Mouse (Mus musculus): ENCODE data around the gene Fbn1. TPM values are rescaled to one million over a fixed set of nuclear protein-coding genes. Genes with fewer than 3 reads are reported as not detected.

The Fbn1 gene
- total and polyA plus RNA-seq, 2 experiments from 2014 or later = 12.7 to 127 TPM

GRCm38 (mm10) chr2:125324455-125324854 is 183.3 kb downstream of the Fbn1 start:
- Histone ChIP-seq H3K4me2 (ENCODE audit: low read depth, low read length) (no peak overlapping the region), H3K4me3 (ENCODE audit: low read depth, low read length) (no peak overlapping the region), H3K27ac (ENCODE audit: low read depth) (no peak overlapping the region), H3K4me1 (ENCODE audit: control insufficient read depth, insufficient read depth) (peaks cover 8% of the 10 kb centered on the region), H3K9me3 (replicated peaks; ENCODE audit: control insufficient read depth, low read length) (no peaks in the 10 kb centered on the region), H3K9ac (replicated peaks; ENCODE audit: low read depth, low read length) (no peak overlapping the region), H3K27me3 (ENCODE audit: control insufficient read depth, insufficient read depth, low read length) (no peaks in the 10 kb centered on the region), H3K36me3 (replicated peaks; ENCODE audit: control insufficient read depth, insufficient read depth, low read length) (peaks cover 24% of the 10 kb centered on the region)
- WGBS = 78% methylated on average over 5 of the region's 5 CpGs
- DNase-seq (ENCODE audit: low spot score) (no peak), ATAC-seq (ENCODE audit: insufficient read depth, low read depth) (no peak)
- TF ChIP-seq EP300 (IDR thresholded peaks at IDR 0.05; ENCODE audit: low read depth) = no peak
- TF ChIP-seq CTCF (IDR thresholded peaks at IDR 0.05; ENCODE audit: low read depth) = no peak

GRCm38 (mm10) chr2:125323347-125323746 is 184.4 kb downstream of the Fbn1 start:
- no peaks in the 10 kb centered on the region for H3K27me3 ChIP-seq (ENCODE audit: control insufficient read depth, insufficient read depth, low read length)
- no peak overlapping the region for H3K9ac ChIP-seq (replicated peaks; ENCODE audit: low read depth, low read length)
- 61% methylated on average over 4 of the region's 4 CpGs for WGBS
- no peak overlapping the region for H3K27ac ChIP-seq (ENCODE audit: low read depth)
- peaks cover 14% of the 10 kb centered on the region for H3K4me1 ChIP-seq (ENCODE audit: control insufficient read depth, insufficient read depth)
- no peak for TF ChIP-seq EP300 (IDR thresholded peaks at IDR 0.05; ENCODE audit: low read depth)
- no peak for TF ChIP-seq CTCF (IDR thresholded peaks at IDR 0.05; ENCODE audit: low read depth)
- ATAC-seq (ENCODE audit: insufficient read depth, low read depth) (no peak), DNase-seq (ENCODE audit: low spot score) (no peak)
- H3K9me3 ChIP-seq (replicated peaks; ENCODE audit: control insufficient read depth, low read length) = no peaks in the 10 kb centered on the region
- H3K36me3 ChIP-seq (replicated peaks; ENCODE audit: control insufficient read depth, insufficient read depth, low read length) = peaks cover 19% of the 10 kb centered on the region; the same call in 1 of the 2 replicates
- H3K4me2 ChIP-seq (ENCODE audit: low read depth, low read length) = no peak overlapping the region
- H3K4me3 ChIP-seq (ENCODE audit: low read depth, low read length) = no peak overlapping the region

GRCm38 (mm10) chr2:125322581-125322980 is 185.2 kb downstream of the Fbn1 start:
- TF ChIP-seq EP300 (IDR thresholded peaks at IDR 0.05; ENCODE audit: low read depth) (no peak), CTCF (IDR thresholded peaks at IDR 0.05; ENCODE audit: low read depth) (no peak)
- peaks cover 18% of the 10 kb centered on the region; the same call in 1 of the 2 replicates for H3K36me3 ChIP-seq (replicated peaks; ENCODE audit: control insufficient read depth, insufficient read depth, low read length)
- no peak for ATAC-seq (ENCODE audit: insufficient read depth, low read depth)
- peaks cover 14% of the 10 kb centered on the region for H3K4me1 ChIP-seq (ENCODE audit: control insufficient read depth, insufficient read depth)
- no peak for DNase-seq (ENCODE audit: low spot score)
- H3K27me3 ChIP-seq (ENCODE audit: control insufficient read depth, insufficient read depth, low read length) = no peaks in the 10 kb centered on the region
- no peak overlapping the region for H3K27ac ChIP-seq (ENCODE audit: low read depth)
- no peak overlapping the region for H3K4me3 ChIP-seq (ENCODE audit: low read depth, low read length)
- H3K9me3 ChIP-seq (replicated peaks; ENCODE audit: control insufficient read depth, low read length) = no peaks in the 10 kb centered on the region
- no peak overlapping the region for H3K4me2 ChIP-seq (ENCODE audit: low read depth, low read length)
- no peak overlapping the region for H3K9ac ChIP-seq (replicated peaks; ENCODE audit: low read depth, low read length)
- WGBS = 76% methylated on average over 2 of the region's 2 CpGs

- no peak overlapping the region for H3K4me2 ChIP-seq (ENCODE audit: low read depth, low read length)
- TF ChIP-seq EP300 (IDR thresholded peaks at IDR 0.05; ENCODE audit: low read depth) (no peak), CTCF (IDR thresholded peaks at IDR 0.05; ENCODE audit: low read depth) (no peak)
- no peak overlapping the region for H3K9ac ChIP-seq (replicated peaks; ENCODE audit: low read depth, low read length)
- H3K4me1 ChIP-seq (ENCODE audit: control insufficient read depth, insufficient read depth) = peaks cover 14% of the 10 kb centered on the region
- ATAC-seq (ENCODE audit: insufficient read depth, low read depth) (no peak), DNase-seq (ENCODE audit: low spot score) (no peak)
- no peaks in the 10 kb centered on the region for H3K9me3 ChIP-seq (replicated peaks; ENCODE audit: control insufficient read depth, low read length)
- no peak overlapping the region for H3K4me3 ChIP-seq (ENCODE audit: low read depth, low read length)
- no peak overlapping the region for H3K27ac ChIP-seq (ENCODE audit: low read depth)
- 74% methylated on average over 6 of the region's 6 CpGs for WGBS
- no peaks in the 10 kb centered on the region for H3K27me3 ChIP-seq (ENCODE audit: control insufficient read depth, insufficient read depth, low read length)
- peaks cover 33% of the 10 kb centered on the region; the same call in 1 of the 2 replicates for H3K36me3 ChIP-seq (replicated peaks; ENCODE audit: control insufficient read depth, insufficient read depth, low read length)
Observed at GRCm38 (mm10) chr2:125321071-125321470, 186.7 kb downstream of the Fbn1 start.

- no peak overlapping the region for H3K4me2 ChIP-seq (ENCODE audit: low read depth, low read length)
- no peaks in the 10 kb centered on the region for H3K9me3 ChIP-seq (replicated peaks; ENCODE audit: control insufficient read depth, low read length)
- peak; percentile 39 for DNase-seq (ENCODE audit: low spot score)
- H3K27ac ChIP-seq (ENCODE audit: low read depth) = peak overlapping the region; percentile 25; the same call in 1 of the 2 replicates
- no peak overlapping the region for H3K9ac ChIP-seq (replicated peaks; ENCODE audit: low read depth, low read length)
- H3K36me3 ChIP-seq (replicated peaks; ENCODE audit: control insufficient read depth, insufficient read depth, low read length) = peaks cover 33% of the 10 kb centered on the region; the same call in 1 of the 2 replicates
- TF ChIP-seq EP300 (IDR thresholded peaks at IDR 0.05; ENCODE audit: low read depth) (no peak), CTCF (IDR thresholded peaks at IDR 0.05; ENCODE audit: low read depth) (no peak)
- no peak overlapping the region for H3K4me3 ChIP-seq (ENCODE audit: low read depth, low read length)
- 12% methylated on average over 8 of the region's 8 CpGs for WGBS
- H3K27me3 ChIP-seq (ENCODE audit: control insufficient read depth, insufficient read depth, low read length) = no peaks in the 10 kb centered on the region
- 0 out of 2 replicates have a peak, but pooled peaks have one; percentile 13 for ATAC-seq (ENCODE audit: insufficient read depth, low read depth)
- peaks cover 14% of the 10 kb centered on the region for H3K4me1 ChIP-seq (ENCODE audit: control insufficient read depth, insufficient read depth)
Observed at GRCm38 (mm10) chr2:125319651-125320050, 188.1 kb downstream of the Fbn1 start.
